Mouse (Mus musculus) heart, adult 11 months (tissue): ENCODE measurements around the gene Pttg1.

Source experiments
- DNase-seq: peaks from one replicate; pipeline ENCODE4 v3.0.0; 2022

Pttg1 gene

GRCm38 (mm10) chr11:43408888-43409287, 17.2 kb downstream of the Pttg1 start:
- DNase-seq = peak; percentile 15

GRCm38 (mm10) chr11:43404150-43404807, 21.8 kb downstream of the Pttg1 start:
- peak; percentile 74 for DNase-seq

GRCm38 (mm10) chr11:43400131-43400530, 25.9 kb downstream of the Pttg1 start:
- DNase-seq = peak; percentile 73

- DNase-seq = peak; percentile 62
Measured at GRCm38 (mm10) chr11:43399297-43399696, 26.8 kb downstream of the Pttg1 start.

- DNase-seq = no peak
Measured at GRCm38 (mm10) chr11:43396672-43397071, 29.4 kb downstream of the Pttg1 start.

GRCm38 (mm10) chr11:43396246-43396645, 29.8 kb downstream of the Pttg1 start:
- peak; percentile 59 for DNase-seq

- peak; percentile 85 for DNase-seq
Measured at GRCm38 (mm10) chr11:43395073-43395948, 30.7 kb downstream of the Pttg1 start.

- DNase-seq = peak; percentile 40
Measured at GRCm38 (mm10) chr11:43393325-43393724, 32.7 kb downstream of the Pttg1 start.

- DNase-seq = peak; percentile 77
Measured at GRCm38 (mm10) chr11:43392757-43393156, 33.3 kb downstream of the Pttg1 start.

- peak; percentile 43 for DNase-seq
Measured at GRCm38 (mm10) chr11:43389118-43389517, 36.9 kb downstream of the Pttg1 start.

- DNase-seq = peak; percentile 66
Measured at GRCm38 (mm10) chr11:43388122-43389097, 37.6 kb downstream of the Pttg1 start.

- peak; percentile 71 for DNase-seq
Measured at GRCm38 (mm10) chr11:43387004-43387880, 38.8 kb downstream of the Pttg1 start.

GRCm38 (mm10) chr11:43385716-43386115, 40.3 kb downstream of the Pttg1 start:
- DNase-seq = peak; percentile 84

GRCm38 (mm10) chr11:43385055-43385649, 40.9 kb downstream of the Pttg1 start:
- peak; percentile 98 for DNase-seq

- peak; percentile 55 for DNase-seq
Measured at GRCm38 (mm10) chr11:43383581-43383980, 42.5 kb downstream of the Pttg1 start.

- peak; percentile 85 for DNase-seq
Measured at GRCm38 (mm10) chr11:43380901-43381300, 45.1 kb downstream of the Pttg1 start.

GRCm38 (mm10) chr11:43379911-43380485, 46.1 kb downstream of the Pttg1 start:
- peak; percentile 81 for DNase-seq

GRCm38 (mm10) chr11:43379488-43379887, 46.6 kb downstream of the Pttg1 start:
- DNase-seq = peak; percentile 55

- peak; percentile 77 for DNase-seq
Measured at GRCm38 (mm10) chr11:43377083-43377850, 48.8 kb downstream of the Pttg1 start.

- no peak for DNase-seq
Measured at GRCm38 (mm10) chr11:43376598-43376997, 49.5 kb downstream of the Pttg1 start.
